Mouse (Mus musculus) hindbrain, embryonic 16.5 days (tissue): ENCODE data around the gene Pde7b. TPM values are rescaled to one million over a fixed set of nuclear protein-coding genes. Genes with fewer than 3 reads are reported as not detected.

Experiments used
- ATAC-seq: fragments of 200-750 bp; cut with Nextera tagmentation; 2 replicates; pipeline ENCODE4 v1.8.0; 2017; ENCODE audit warnings: moderate TSS enrichment, moderate library complexity
- H3K27ac ChIP-seq: fragments of 300-500 bp; sonication (generic); 2 replicates; pipeline ENCODE4 v1.5.1; 2014; ENCODE audit warnings: low read depth, mild to moderate bottlenecking, control low read depth, low read length, moderate library complexity
- H3K27me3 ChIP-seq: fragments of 300-500 bp; sonication (generic); replicated peaks from 2 replicates; pipeline ENCODE4 v1.6.1; 2014; ENCODE audit warnings: low read length; ENCODE audit not compliant: control insufficient read depth, insufficient read depth
- H3K36me3 ChIP-seq: fragments of 300-500 bp; sonication (generic); 2 replicates; pipeline ENCODE4 v1.6.1; 2014; ENCODE audit warnings: mild to moderate bottlenecking, low read length, moderate library complexity, mixed read lengths; ENCODE audit not compliant: control insufficient read depth, insufficient read depth
- H3K4me1 ChIP-seq: fragments of 300-500 bp; sonication (generic); 2 replicates; pipeline ENCODE4 v1.6.1; 2014; ENCODE audit warnings: low read depth, low read length; ENCODE audit not compliant: control insufficient read depth, insufficient read depth
- H3K4me2 ChIP-seq: fragments of 300-500 bp; sonication (generic); 2 replicates; pipeline ENCODE4 v1.6.1; 2014; ENCODE audit warnings: mild to moderate bottlenecking, low read length, control low read depth, moderate library complexity
- H3K4me3 ChIP-seq: fragments of 300-500 bp; sonication (generic); 2 replicates; pipeline ENCODE4 v1.5.1; 2014; ENCODE audit warnings: mild to moderate bottlenecking, low read length, control low read depth, moderate library complexity
- H3K9ac ChIP-seq: fragments of 300-500 bp; sonication (generic); 2 replicates; pipeline ENCODE4 v1.6.1; 2014; ENCODE audit warnings: low read depth, mild to moderate bottlenecking, control low read depth, low read length, moderate library complexity
- H3K9me3 ChIP-seq: fragments of 300-500 bp; sonication (generic); 2 replicates; pipeline ENCODE4 v1.6.1; 2014; ENCODE audit warnings: mild to moderate bottlenecking, low read length, moderate library complexity; ENCODE audit not compliant: control insufficient read depth
- WGBS: fragments of 180-500 bp; shearing (Covaris S2); extraction: QIAGEN DNeasy Blood & Tissue Kit; methylation state at CpG from one replicate; pipeline ENCODE4 v1.1.7; 2014; 5-methylcytosine and 5-hydroxymethylcytosine counted together
- polyA plus RNA-seq: library from polyadenylated mRNA; unstranded; fragments of >200 nt; fragmentation: Nextera tagmentation; extraction: Ambion mirVana; gene quantifications from 2 replicates; pipeline ENCODE4 v1.2.1, GENCODE M21; 2015

Pde7b gene
- polyA plus RNA-seq, 1 experiment from 2014 or later: 2.8 TPM

GRCm38 (mm10) chr10:20490281-20490680 lies 234.6 kb downstream of the Pde7b start:
- Histone ChIP-seq H3K27ac (no peak overlapping the region), H3K4me3 (no peak overlapping the region), H3K9ac (no peak overlapping the region), H3K27me3 (no peaks in the 10 kb centered on the region), H3K4me1 (peaks cover 4% of the 10 kb centered on the region; the same call in 1 of the 2 replicates), H3K9me3 (no peaks in the 10 kb centered on the region), H3K36me3 (no peaks in the 10 kb centered on the region), H3K4me2 (no peak overlapping the region)
- 82% methylated on average over 8 of the region's 8 CpGs for WGBS
- ATAC-seq: no peak

DNA sequence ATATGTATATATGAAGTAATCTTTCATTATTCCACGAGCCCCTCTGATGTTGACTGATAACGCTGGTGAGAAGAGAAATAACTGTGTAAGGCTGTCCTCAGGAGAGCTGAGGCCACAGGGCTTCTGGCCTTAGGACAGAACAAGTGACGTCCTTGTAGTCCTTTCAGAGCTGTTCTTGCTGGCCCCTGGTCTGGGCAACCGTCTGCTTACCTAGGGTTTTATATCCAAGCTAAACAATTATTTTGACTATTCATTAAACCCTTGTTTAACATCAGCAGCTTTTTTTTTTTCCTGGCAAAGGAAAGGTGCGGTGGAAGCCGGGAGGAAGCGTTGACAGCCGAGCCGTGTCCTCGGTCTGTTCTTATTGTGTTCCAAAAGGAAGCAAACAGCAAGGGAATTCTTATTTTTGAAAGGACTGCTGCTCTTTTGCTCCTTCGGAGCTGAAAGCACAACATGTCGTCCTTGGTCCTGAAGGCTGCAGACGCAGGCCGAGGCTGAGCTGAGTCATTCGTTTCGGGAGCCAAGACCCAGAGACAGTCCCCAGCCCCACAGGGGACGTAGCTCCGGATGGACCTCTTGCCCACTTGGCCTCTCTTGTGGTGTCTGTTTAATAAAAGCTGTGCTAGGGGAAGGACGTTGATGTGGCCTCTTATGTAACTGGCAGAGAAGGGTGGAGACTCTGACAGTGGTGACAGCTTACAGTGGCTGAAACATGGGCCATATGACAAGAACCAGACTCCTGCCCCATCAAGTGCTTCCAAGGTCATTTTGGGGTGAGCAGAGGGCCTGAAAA lies 238.2 kb downstream of the Pde7b start:
- H3K4me3 ChIP-seq: no peak overlapping the region
- H3K27me3 ChIP-seq: no peaks in the 10 kb centered on the region
- H3K9ac ChIP-seq: no peak overlapping the region
- no peak for ATAC-seq
- no peak overlapping the region for H3K4me2 ChIP-seq
- H3K4me1 ChIP-seq: no peaks in the 10 kb centered on the region
- H3K9me3 ChIP-seq: no peaks in the 10 kb centered on the region
- WGBS: 73% methylated on average over 19 of the region's 19 CpGs
- H3K27ac ChIP-seq: no peak overlapping the region
- no peaks in the 10 kb centered on the region for H3K36me3 ChIP-seq

DNA sequence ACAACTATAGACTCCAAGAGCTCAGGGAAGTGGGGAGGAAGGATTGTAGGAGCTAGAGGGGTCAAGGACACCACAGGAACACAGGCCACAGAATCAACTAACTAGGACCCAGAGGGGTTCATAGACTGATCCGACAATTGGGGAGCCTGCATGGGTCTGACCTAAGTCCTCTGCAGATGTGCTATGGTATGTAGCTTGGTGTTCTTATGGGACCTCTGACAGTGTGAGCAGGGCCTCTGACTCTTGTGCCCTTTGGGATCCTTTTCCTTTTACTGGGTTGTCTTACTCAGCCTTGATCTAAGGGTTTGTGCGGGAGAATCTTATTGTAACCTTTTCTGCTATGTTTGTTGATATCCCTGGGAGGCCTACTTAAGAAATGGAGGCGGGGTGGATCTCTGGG lies 239.1 kb downstream of the Pde7b start:
- Histone ChIP-seq H3K9ac (no peak overlapping the region), H3K27ac (no peak overlapping the region), H3K27me3 (no peaks in the 10 kb centered on the region), H3K4me2 (no peak overlapping the region), H3K9me3 (no peaks in the 10 kb centered on the region), H3K4me1 (no peaks in the 10 kb centered on the region), H3K4me3 (no peak overlapping the region), H3K36me3 (no peaks in the 10 kb centered on the region)
- 65% methylated on average over 3 of the region's 3 CpGs for WGBS
- no peak for ATAC-seq

- H3K9me3 ChIP-seq: no peaks in the 10 kb centered on the region
- 77% methylated on average over 8 of the region's 8 CpGs for WGBS
- no peaks in the 10 kb centered on the region for H3K36me3 ChIP-seq
- H3K9ac ChIP-seq: no peak overlapping the region
- ATAC-seq: no peak
- H3K27me3 ChIP-seq: no peaks in the 10 kb centered on the region
- H3K4me1 ChIP-seq: no peaks in the 10 kb centered on the region
- H3K4me3 ChIP-seq: no peak overlapping the region
- no peak overlapping the region for H3K4me2 ChIP-seq
- no peak overlapping the region for H3K27ac ChIP-seq
Observed at GRCm38 (mm10) chr10:20479481-20479880, 245.4 kb downstream of the Pde7b start.

GRCm38 (mm10) chr10:20478456-20478855 lies 246.4 kb downstream of the Pde7b start:
- ATAC-seq: no peak

GRCm38 (mm10) chr10:20474831-20475230 lies 250.0 kb downstream of the Pde7b start:
- no peak; the same call in 1 of the 2 replicates for ATAC-seq
- Histone ChIP-seq H3K27ac (no peak overlapping the region), H3K4me3 (no peak overlapping the region), H3K4me2 (no peak overlapping the region), H3K36me3 (no peaks in the 10 kb centered on the region), H3K27me3 (no peaks in the 10 kb centered on the region), H3K9me3 (no peaks in the 10 kb centered on the region), H3K9ac (no peak overlapping the region), H3K4me1 (no peaks in the 10 kb centered on the region)
- WGBS: 17% methylated on average over 7 of the region's 7 CpGs

More at GRCm38 (mm10) chr10:20478456-20478855, 246.4 kb downstream of the Pde7b start:
- Histone ChIP-seq H3K27me3 (no peaks in the 10 kb centered on the region), H3K9ac (no peak overlapping the region), H3K4me3 (no peak overlapping the region), H3K4me1 (no peaks in the 10 kb centered on the region), H3K27ac (no peak overlapping the region), H3K9me3 (no peaks in the 10 kb centered on the region), H3K4me2 (no peak overlapping the region), H3K36me3 (no peaks in the 10 kb centered on the region)
- WGBS: 95% methylated on average over 8 of the region's 8 CpGs

DNA sequence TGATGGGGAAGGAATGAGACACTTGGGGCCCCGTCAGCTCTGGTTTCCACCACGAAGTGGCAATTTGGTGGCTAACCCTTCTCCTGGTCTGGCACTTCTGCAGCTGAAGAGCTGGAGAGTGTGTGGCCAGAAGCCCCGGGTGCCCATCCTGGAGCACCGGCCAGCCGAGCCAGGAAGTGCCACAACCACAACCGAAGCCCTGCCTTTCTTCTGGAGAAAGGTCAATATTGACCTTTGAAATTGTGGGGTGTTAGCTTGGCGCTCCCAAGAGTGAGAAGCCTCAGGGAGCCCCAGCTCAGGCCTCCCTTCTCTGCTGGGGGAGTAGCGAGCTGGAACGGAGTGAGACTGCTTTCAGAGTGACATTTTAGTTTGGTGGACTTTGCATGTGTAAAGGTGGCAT lies 250.8 kb downstream of the Pde7b start:
- no peak overlapping the region for H3K27ac ChIP-seq
- no peaks in the 10 kb centered on the region for H3K9me3 ChIP-seq
- H3K36me3 ChIP-seq: no peaks in the 10 kb centered on the region
- no peak overlapping the region for H3K4me2 ChIP-seq
- no peak for ATAC-seq
- no peak overlapping the region for H3K9ac ChIP-seq
- no peaks in the 10 kb centered on the region for H3K27me3 ChIP-seq
- H3K4me3 ChIP-seq: no peak overlapping the region
- no peaks in the 10 kb centered on the region for H3K4me1 ChIP-seq
- 76% methylated on average over 9 of the region's 9 CpGs for WGBS

- Histone ChIP-seq H3K4me2 (no peak overlapping the region), H3K4me3 (no peak overlapping the region), H3K36me3 (no peaks in the 10 kb centered on the region), H3K4me1 (no peaks in the 10 kb centered on the region), H3K27ac (no peak overlapping the region), H3K27me3 (no peaks in the 10 kb centered on the region), H3K9me3 (no peaks in the 10 kb centered on the region), H3K9ac (no peak overlapping the region)
- ATAC-seq: no peak
- WGBS: 95% methylated on average over 5 of the region's 5 CpGs
Observed at GRCm38 (mm10) chr10:20473505-20473904, 251.4 kb downstream of the Pde7b start.

- no peak overlapping the region for H3K9ac ChIP-seq
- ATAC-seq: no peak
- WGBS: 82% methylated on average over 8 of the region's 8 CpGs
- no peaks in the 10 kb centered on the region for H3K4me1 ChIP-seq
- H3K9me3 ChIP-seq: no peaks in the 10 kb centered on the region
- no peak overlapping the region for H3K27ac ChIP-seq
- no peaks in the 10 kb centered on the region for H3K36me3 ChIP-seq
- no peak overlapping the region for H3K4me3 ChIP-seq
- H3K4me2 ChIP-seq: no peak overlapping the region
- no peaks in the 10 kb centered on the region for H3K27me3 ChIP-seq
Observed at GRCm38 (mm10) chr10:20472007-20472406, 252.9 kb downstream of the Pde7b start.
